9 mouse cellular contexts compared by ENCODE assay signal in genomic region chr4:152157779-152158584, GRCm38 (mm10). TPM values are rescaled to one million over a fixed set of nuclear protein-coding genes. Genes with fewer than 3 reads are reported as not detected.
A peak's percentile ranks its signal among the peaks of the same experiment; 100 is the strongest.
DNase-seq lines count a peak whose midpoint lies in the region; ATAC-seq and TF ChIP-seq lines count a peak whose summit lies in the region.
"Had no signal": no experiment of that assay in that cellular context is flagged by ENCODE, and none has a peak within 500 bp of the region (broad histone marks: within the 10 kb centered on the region; RNA-seq: fewer than 3 reads in every experiment).

No protein-coding gene starts in this region.

- TF ChIP-seq EP300 in lung, postnatal 0 days (IDR thresholded peaks at IDR 0.05) = no peak

- peaks cover 3% of the 10 kb centered on the region for H3K4me1 ChIP-seq in embryonic facial prominence, embryonic 14.5 days (ENCODE audit: control insufficient read depth, insufficient read depth, low read length)
- peaks cover 6% of the 10 kb centered on the region; the same call in 1 of the 2 replicates for H3K4me1 ChIP-seq in lung, postnatal 0 days (ENCODE audit: insufficient read depth, low read depth, low read length)

- peak overlapping the region; percentile 50 for H3K4me2 ChIP-seq in embryonic facial prominence, embryonic 14.5 days (ENCODE audit: low read depth, low read length)
- peak overlapping the region; percentile 49 for H3K4me2 ChIP-seq in lung, postnatal 0 days (replicated peaks; ENCODE audit: low read depth, low read length)

- WGBS in embryonic facial prominence, embryonic 14.5 days = 13% methylated on average over 21 of the region's 21 CpGs
- 13% methylated on average over 21 of the region's 21 CpGs for WGBS in lung, postnatal 0 days

- H3K36me3 ChIP-seq in embryonic facial prominence, embryonic 14.5 days (ENCODE audit: control insufficient read depth, insufficient read depth, low read length) = no peaks in the 10 kb centered on the region
- no peaks in the 10 kb centered on the region for H3K36me3 ChIP-seq in lung, postnatal 0 days (ENCODE audit: insufficient read depth, low read length)

- no peak overlapping the region for H3K27ac ChIP-seq in embryonic facial prominence, embryonic 14.5 days (replicated peaks; ENCODE audit: low read depth, low read length)
- H3K27ac ChIP-seq in lung, postnatal 0 days (ENCODE audit: low read length) = no peak overlapping the region

- ATAC-seq in embryonic facial prominence, embryonic 14.5 days (ENCODE audit: low read depth) = no peak
- ATAC-seq in lung, postnatal 0 days = no peak

- peak overlapping the region; percentile 23 for H3K4me3 ChIP-seq in embryonic facial prominence, embryonic 14.5 days (ENCODE audit: low read depth, low read length)
- peak overlapping the region; percentile 24; the same call in 1 of the 2 replicates for H3K4me3 ChIP-seq in lung, postnatal 0 days (ENCODE audit: low read depth, low read length)

- TF ChIP-seq CTCF in lung, postnatal 0 days (IDR thresholded peaks at IDR 0.05) = peak; percentile 73

- intact Hi-C loops in left cerebral cortex, postnatal 14 days (cut with DNase I) = no loop called here

- H3K9me3 ChIP-seq in embryonic facial prominence, embryonic 14.5 days (ENCODE audit: control insufficient read depth, low read length) = no peaks in the 10 kb centered on the region
- H3K9me3 ChIP-seq in lung, postnatal 0 days (ENCODE audit: low read length) = no peaks in the 10 kb centered on the region

- no peak overlapping the region for H3K9ac ChIP-seq in embryonic facial prominence, embryonic 14.5 days (ENCODE audit: low read depth, low read length)
- no peak overlapping the region for H3K9ac ChIP-seq in lung, postnatal 0 days (replicated peaks; ENCODE audit: low read depth)

- peak; percentile 63 to 64 for DNase-seq in left cerebral cortex, postnatal 14 days (ENCODE audit: low spot score in 2 of 2)
- DNase-seq in left cerebral cortex, adult 11 months (ENCODE audit: low spot score) = no peak
- peak; percentile 82 for DNase-seq in R1 (ENCODE audit: low read depth, low spot score)
- DNase-seq in embryonic facial prominence, embryonic 14.5 days (ENCODE audit: low spot score) = peak; percentile 28
- DNase-seq in kidney, adult 9 months = peak; percentile 71
- no peak for DNase-seq in lung, postnatal 0 days (ENCODE audit: low spot score)
- peak; percentile 59 to 78 for DNase-seq in spleen, postnatal 10 days (ENCODE audit: low spot score in 2 of 2)
- DNase-seq in adrenal gland, postnatal 25 days = no peak

- H3K27me3 ChIP-seq in embryonic facial prominence, embryonic 14.5 days (replicated peaks; ENCODE audit: control insufficient read depth, insufficient read depth, low read length) = peaks cover 86% of the 10 kb centered on the region
- H3K27me3 ChIP-seq in lung, postnatal 0 days (replicated peaks; ENCODE audit: insufficient read depth, low read length) = peaks cover 43% of the 10 kb centered on the region

RNA-seq across cellular contexts. Expression of gene Hes2, which starts 0.7 kb away (rescaled TPM):
- total RNA-seq in left cerebral cortex, postnatal 14 days (2021) = not detected
- 0.25 and 0.43 TPM in 2 replicates for polyA plus RNA-seq in embryonic facial prominence, embryonic 14.5 days (2014; fragmentation: Nextera tagmentation; extraction: Ambion mirVana)
- polyA plus RNA-seq in lung, postnatal 0 days (2015; fragmentation: Nextera tagmentation; extraction: Ambion mirVana) = 0.26 and 0.33 TPM in 2 replicates
- not detected in 2 replicates for total RNA-seq in adrenal gland, postnatal 25 days (2021)
- total RNA-seq: heart, adult 18-20 months had no signal

RNA-seq across cellular contexts. Expression of gene Espn, which starts 5.8 kb away (rescaled TPM):
- under 1 TPM; 0.24 to 0.44 TPM for total RNA-seq in left cerebral cortex, postnatal 14 days (2021)
- 4.2 and 4.4 TPM in 2 replicates for polyA plus RNA-seq in embryonic facial prominence, embryonic 14.5 days (2014; fragmentation: Nextera tagmentation; extraction: Ambion mirVana)
- polyA plus RNA-seq in lung, postnatal 0 days (2015; fragmentation: Nextera tagmentation; extraction: Ambion mirVana) = 2.0 and 3.1 TPM in 2 replicates
- 1.2 TPM in 2 replicates for total RNA-seq in adrenal gland, postnatal 25 days (2021)

RNA-seq across cellular contexts. Expression of gene Acot7, which starts 20.0 kb away (rescaled TPM):
- 100 to 1,000 TPM; 377 to 378 TPM for total RNA-seq in left cerebral cortex, postnatal 14 days (2021)
- polyA plus RNA-seq in embryonic facial prominence, embryonic 14.5 days (2014; fragmentation: Nextera tagmentation; extraction: Ambion mirVana) = 70.1 and 71.8 TPM in 2 replicates
- polyA plus RNA-seq in lung, postnatal 0 days (2015; fragmentation: Nextera tagmentation; extraction: Ambion mirVana) = 59.2 and 63.4 TPM in 2 replicates
- 34.6 and 39.9 TPM in 2 replicates for total RNA-seq in adrenal gland, postnatal 25 days (2021)

RNA-seq across cellular contexts. Expression of gene Tnfrsf25, which starts 42.2 kb away (rescaled TPM):
- 10 to 100 TPM in 1 of 2 experiments, 1 to 10 TPM in 1; 6.2 to 16.5 TPM for total RNA-seq in left cerebral cortex, postnatal 14 days (2021)
- 0.65 and 1.4 TPM in 2 replicates for polyA plus RNA-seq in embryonic facial prominence, embryonic 14.5 days (2014; fragmentation: Nextera tagmentation; extraction: Ambion mirVana)
- 1.2 and 1.4 TPM in 2 replicates for polyA plus RNA-seq in lung, postnatal 0 days (2015; fragmentation: Nextera tagmentation; extraction: Ambion mirVana)
- total RNA-seq in adrenal gland, postnatal 25 days (2021) = 1.5 and 2.0 TPM in 2 replicates

Comparison
In these comparisons a context has a peak if more than half of its experiments do, and no peak if none do; other contexts are left out.
1. DNase-seq: peak in left cerebral cortex, postnatal 14 days (2 of 2), R1 (single experiment), embryonic facial prominence, embryonic 14.5 days (single experiment), kidney, adult 9 months (single experiment) and spleen, postnatal 10 days (2 of 2); none in left cerebral cortex, adult 11 months (single experiment), lung, postnatal 0 days (single experiment) and adrenal gland, postnatal 25 days (single experiment).